Mouse (Mus musculus): Measurements from ENCODE around the gene Hba-x. TPM values are rescaled to one million over a fixed set of nuclear protein-coding genes. Genes with fewer than 3 reads are reported as not detected.

Hba-x gene
- polyA plus RNA-seq, 1 experiment, result not detected

DNA sequence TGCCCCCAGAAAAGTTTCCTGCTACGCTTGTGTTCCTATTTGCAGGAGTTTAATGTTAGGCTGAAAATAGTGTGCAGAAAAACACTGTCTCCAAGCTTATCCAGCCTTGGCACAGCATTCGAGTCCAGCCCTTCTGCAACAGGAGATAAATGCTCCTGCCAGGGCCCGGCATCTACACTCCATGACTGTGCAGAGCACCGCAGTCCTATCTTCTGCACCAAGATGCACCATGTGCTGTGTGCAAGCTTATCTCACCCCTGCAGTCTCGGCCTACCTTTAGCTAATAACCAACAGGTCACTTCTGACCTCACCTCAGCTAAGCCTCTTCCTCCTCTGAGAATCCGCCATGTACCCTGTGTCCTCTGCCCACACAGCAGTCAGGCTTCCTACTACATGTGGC is 30.6 kb upstream of the Hba-x start:
- TF ChIP-seq GATA1 (IDR thresholded peaks at IDR 0.05; ENCODE audit: borderline replicate concordance, low read length), result peak; percentile 82
- TF ChIP-seq FLI1 (IDR thresholded peaks at IDR 0.05; ENCODE audit: low read length), result no peak
- H3K4me3 ChIP-seq (replicated peaks), result peak overlapping the region; percentile 60
- H3K4me1 ChIP-seq, result peaks cover 87% of the 10 kb centered on the region
- peaks cover 2% of the 10 kb centered on the region for H3K27me3 ChIP-seq (replicated peaks)
- H3K36me3 ChIP-seq (replicated peaks; ENCODE audit: low read length), result peaks cover 92% of the 10 kb centered on the region
- H3K9me3 ChIP-seq, result no peaks in the 10 kb centered on the region

DNA sequence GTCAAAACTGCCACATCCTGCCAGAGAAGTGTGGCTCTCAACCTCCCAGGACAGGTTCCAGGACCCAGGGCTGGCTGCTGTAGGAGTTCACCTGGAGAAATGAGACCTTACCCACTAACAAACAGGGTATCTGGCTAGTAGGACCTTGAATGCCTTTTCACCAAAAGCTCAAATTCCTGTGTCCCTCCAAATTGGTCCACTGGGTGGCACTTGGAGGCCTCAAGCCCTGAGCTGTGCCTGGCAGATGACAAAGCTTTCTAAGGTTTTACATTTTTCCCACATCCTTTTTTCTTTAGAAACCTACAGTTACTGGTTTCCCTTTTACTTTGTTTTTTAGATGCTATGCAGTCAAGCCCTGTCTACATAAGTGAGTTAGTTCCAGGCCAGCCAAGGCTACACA is 29.1 kb upstream of the Hba-x start:
- H3K4me3 ChIP-seq (replicated peaks), result no peak overlapping the region
- TF ChIP-seq FLI1 (IDR thresholded peaks at IDR 0.05; ENCODE audit: low read length), result no peak
- no peak for TF ChIP-seq GATA1 (IDR thresholded peaks at IDR 0.05; ENCODE audit: borderline replicate concordance, low read length)

DNA sequence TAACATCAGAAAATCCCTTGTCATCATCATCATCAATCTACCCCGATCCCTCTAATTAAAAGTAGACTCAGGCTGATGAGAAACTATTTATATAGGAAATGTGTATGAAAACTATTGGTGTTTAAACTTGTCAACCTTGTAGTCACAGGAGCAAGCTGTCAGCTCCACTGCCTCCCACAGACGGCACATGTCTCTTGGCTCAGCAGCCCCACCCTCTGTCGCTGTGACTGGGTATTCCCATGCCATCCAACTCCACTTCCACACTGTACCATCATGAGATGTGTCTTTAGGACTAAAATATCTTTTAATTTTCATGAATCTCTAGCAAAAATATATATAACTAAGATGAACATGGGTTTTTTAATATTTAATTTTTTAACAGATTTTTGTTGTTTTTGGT is 27.9 kb upstream of the Hba-x start:
- peaks cover 92% of the 10 kb centered on the region for H3K36me3 ChIP-seq (replicated peaks; ENCODE audit: low read length)

More for the DNA sequence above, 29.1 kb upstream of the Hba-x start:
- peaks cover 2% of the 10 kb centered on the region for H3K27me3 ChIP-seq (replicated peaks)
- H3K9me3 ChIP-seq, result no peaks in the 10 kb centered on the region
- peaks cover 96% of the 10 kb centered on the region for H3K4me1 ChIP-seq
- H3K36me3 ChIP-seq (replicated peaks; ENCODE audit: low read length), result peaks cover 92% of the 10 kb centered on the region

DNA sequence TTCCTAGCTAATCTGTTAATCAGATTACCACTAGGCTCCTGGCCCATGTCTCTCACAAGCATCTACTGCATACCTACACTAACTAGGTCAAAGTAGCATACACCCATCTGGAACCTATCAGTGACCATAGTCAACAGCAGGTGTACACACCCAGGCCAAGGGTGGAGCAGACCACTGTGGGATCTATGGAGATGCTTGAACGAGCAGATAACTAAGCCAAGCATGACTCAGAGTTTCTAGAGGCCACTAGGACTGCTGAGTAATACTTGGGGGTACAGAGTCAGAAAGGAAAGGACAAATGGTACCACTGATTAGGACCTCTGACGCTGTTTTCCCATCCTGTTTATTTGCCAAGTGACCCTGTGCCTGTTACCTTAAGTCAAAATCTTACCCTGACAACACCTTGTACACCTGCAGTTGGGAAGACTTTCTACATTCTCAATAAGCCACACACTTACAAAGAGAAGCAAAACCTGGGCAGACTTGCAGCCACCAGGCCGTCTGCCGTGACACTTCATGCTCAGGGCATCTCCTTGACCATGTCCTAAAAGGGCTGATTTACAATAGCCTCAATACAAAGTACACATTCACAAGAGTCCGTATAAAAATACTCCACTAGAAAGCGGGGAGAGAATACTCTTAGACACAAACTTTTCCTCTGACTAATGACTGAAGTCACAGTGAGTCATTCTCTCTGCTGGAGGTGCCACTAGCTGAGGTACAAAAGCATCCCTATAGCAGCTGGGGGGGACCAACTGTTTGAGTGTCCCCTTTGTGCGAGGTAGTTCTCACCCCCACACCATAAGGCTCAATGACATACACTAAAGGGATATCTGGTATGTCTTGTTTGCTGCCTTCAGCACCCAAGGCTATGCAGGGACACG is 25.1 kb upstream of the Hba-x start:
- Histone ChIP-seq H3K4me3 (replicated peaks) (peak overlapping the region; percentile 31), H3K9me3 (no peaks in the 10 kb centered on the region), H3K36me3 (replicated peaks; ENCODE audit: low read length) (peaks cover 98% of the 10 kb centered on the region), H3K27me3 (replicated peaks) (peaks cover 14% of the 10 kb centered on the region), H3K4me1 (peaks cover 95% of the 10 kb centered on the region)
- TF ChIP-seq FLI1 (IDR thresholded peaks at IDR 0.05; ENCODE audit: low read length) (no peak), GATA1 (IDR thresholded peaks at IDR 0.05; ENCODE audit: borderline replicate concordance, low read length) (no peak)

More for the DNA sequence above, 27.9 kb upstream of the Hba-x start:
- no peak overlapping the region for H3K4me3 ChIP-seq (replicated peaks)
- no peaks in the 10 kb centered on the region for H3K9me3 ChIP-seq
- peaks cover 94% of the 10 kb centered on the region for H3K4me1 ChIP-seq
- peaks cover 2% of the 10 kb centered on the region for H3K27me3 ChIP-seq (replicated peaks)
- TF ChIP-seq FLI1 (IDR thresholded peaks at IDR 0.05; ENCODE audit: low read length) (no peak), GATA1 (IDR thresholded peaks at IDR 0.05; ENCODE audit: borderline replicate concordance, low read length) (no peak)

DNA sequence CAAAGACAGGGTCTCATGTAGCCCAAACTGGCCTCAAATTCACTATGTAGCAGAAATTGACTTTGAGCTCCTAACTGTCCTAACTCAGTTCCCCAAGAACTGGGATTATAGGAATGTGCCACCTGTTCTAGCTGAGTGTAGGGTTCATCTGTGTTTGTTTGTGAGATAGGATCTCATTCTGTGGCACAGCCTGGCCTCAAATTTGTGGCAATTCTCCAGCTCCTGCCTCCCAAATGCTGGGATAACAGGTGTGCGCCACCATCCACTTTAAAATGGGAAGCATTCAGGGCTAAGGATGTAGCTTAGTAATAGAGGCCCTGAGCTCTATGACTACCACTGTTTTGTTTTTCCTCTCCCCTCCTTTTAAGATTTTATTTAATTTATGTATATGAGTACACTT is 23.1 kb upstream of the Hba-x start:
- TF ChIP-seq FLI1 (IDR thresholded peaks at IDR 0.05; ENCODE audit: low read length) (no peak), GATA1 (IDR thresholded peaks at IDR 0.05; ENCODE audit: borderline replicate concordance, low read length) (no peak)
- Histone ChIP-seq H3K36me3 (replicated peaks; ENCODE audit: low read length) (peaks cover 94% of the 10 kb centered on the region), H3K9me3 (no peaks in the 10 kb centered on the region), H3K4me3 (replicated peaks) (no peak overlapping the region), H3K4me1 (peaks cover 83% of the 10 kb centered on the region), H3K27me3 (replicated peaks) (peaks cover 23% of the 10 kb centered on the region)

DNA sequence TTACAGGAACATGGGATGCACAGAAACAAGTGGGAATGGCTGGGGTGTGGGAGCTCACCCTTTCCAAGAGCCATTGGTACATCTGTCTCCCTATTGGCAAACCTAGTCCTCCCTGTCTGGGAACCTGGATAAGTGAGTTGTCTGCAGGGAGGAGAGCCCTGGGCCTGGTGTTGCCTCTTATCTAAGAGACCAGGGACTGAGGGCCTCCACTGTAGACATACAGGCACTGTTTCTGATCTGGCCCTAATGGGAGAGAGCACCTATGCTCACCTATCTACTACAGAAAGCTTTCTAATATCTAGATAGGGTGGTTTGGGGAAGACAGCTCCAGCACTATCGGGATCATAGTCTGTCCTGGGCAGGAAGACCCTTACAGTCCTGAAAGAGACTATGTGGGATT is 20.1 kb upstream of the Hba-x start:
- Histone ChIP-seq H3K9me3 (no peaks in the 10 kb centered on the region), H3K27me3 (replicated peaks) (peaks cover 43% of the 10 kb centered on the region), H3K4me1 (peaks cover 60% of the 10 kb centered on the region), H3K4me3 (replicated peaks) (no peak overlapping the region), H3K36me3 (replicated peaks; ENCODE audit: low read length) (peaks cover 91% of the 10 kb centered on the region)
- TF ChIP-seq FLI1 (IDR thresholded peaks at IDR 0.05; ENCODE audit: low read length) (no peak), GATA1 (IDR thresholded peaks at IDR 0.05; ENCODE audit: borderline replicate concordance, low read length) (no peak)

DNA sequence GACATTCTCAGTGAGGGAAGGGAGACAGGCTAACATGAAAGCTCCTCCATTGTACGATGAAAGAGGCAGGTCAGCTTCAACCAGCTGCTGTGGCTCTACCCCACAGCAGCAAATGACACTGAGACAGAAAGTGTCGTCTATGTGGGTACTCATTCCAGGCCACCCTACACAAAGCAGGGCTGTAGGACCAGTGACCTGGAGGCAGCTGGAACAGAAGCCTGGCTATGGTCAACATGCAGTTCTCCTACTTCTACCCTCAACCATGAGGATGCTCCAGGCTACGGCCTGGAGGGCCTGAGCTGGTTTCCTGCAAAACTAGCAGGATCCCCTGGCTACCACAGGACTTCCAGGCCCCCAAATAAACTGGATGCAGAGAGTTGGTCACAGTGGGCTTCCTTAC is 19.6 kb upstream of the Hba-x start:
- Histone ChIP-seq H3K4me1 (peaks cover 57% of the 10 kb centered on the region), H3K9me3 (no peaks in the 10 kb centered on the region), H3K36me3 (replicated peaks; ENCODE audit: low read length) (peaks cover 90% of the 10 kb centered on the region), H3K4me3 (replicated peaks) (no peak overlapping the region), H3K27me3 (replicated peaks) (peaks cover 45% of the 10 kb centered on the region)
- no peak for TF ChIP-seq GATA1 (IDR thresholded peaks at IDR 0.05; ENCODE audit: borderline replicate concordance, low read length)
- no peak for TF ChIP-seq FLI1 (IDR thresholded peaks at IDR 0.05; ENCODE audit: low read length)

DNA sequence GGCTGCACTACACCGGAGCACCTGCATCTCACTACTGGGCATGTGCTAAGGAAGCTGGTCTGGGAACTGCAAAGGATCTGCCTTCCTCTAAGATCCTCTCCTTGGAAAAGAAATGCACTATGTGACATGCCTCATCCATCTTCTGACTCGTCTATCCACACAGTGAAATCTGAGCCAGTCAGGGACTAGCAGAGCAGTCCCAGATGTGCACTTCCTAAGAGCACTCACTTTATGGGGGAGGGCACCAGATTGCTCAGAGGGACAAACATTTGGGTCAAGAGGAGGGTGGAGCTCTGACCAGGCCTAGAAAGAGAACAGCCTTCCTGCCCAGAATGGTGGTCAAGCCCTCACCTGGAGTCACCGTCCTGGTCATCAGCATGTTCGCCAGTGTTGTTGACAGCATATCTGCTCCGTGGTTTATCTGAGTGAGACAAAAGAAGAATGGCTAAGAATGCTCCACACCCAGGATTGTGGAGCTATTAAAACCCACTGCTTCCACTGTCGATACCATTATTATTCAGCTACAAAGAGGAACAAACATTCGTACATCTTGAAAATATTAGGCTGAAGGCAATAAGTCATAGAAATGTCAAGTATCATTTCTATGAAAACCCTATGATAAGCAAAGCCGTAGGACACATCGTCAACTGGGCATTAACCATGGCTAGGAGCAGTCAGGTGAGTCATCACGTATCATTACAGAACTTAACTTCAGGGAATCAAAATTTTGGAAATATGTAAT is 13.4 kb upstream of the Hba-x start:
- Histone ChIP-seq H3K27me3 (replicated peaks) (peaks cover 45% of the 10 kb centered on the region), H3K36me3 (replicated peaks; ENCODE audit: low read length) (peaks cover 59% of the 10 kb centered on the region), H3K9me3 (no peaks in the 10 kb centered on the region), H3K4me3 (replicated peaks) (peak overlapping the region; percentile 57), H3K4me1 (peaks cover 58% of the 10 kb centered on the region)
- no peak for TF ChIP-seq GATA1 (IDR thresholded peaks at IDR 0.05; ENCODE audit: borderline replicate concordance, low read length)
- TF ChIP-seq FLI1 (IDR thresholded peaks at IDR 0.05; ENCODE audit: low read length), result no peak

DNA sequence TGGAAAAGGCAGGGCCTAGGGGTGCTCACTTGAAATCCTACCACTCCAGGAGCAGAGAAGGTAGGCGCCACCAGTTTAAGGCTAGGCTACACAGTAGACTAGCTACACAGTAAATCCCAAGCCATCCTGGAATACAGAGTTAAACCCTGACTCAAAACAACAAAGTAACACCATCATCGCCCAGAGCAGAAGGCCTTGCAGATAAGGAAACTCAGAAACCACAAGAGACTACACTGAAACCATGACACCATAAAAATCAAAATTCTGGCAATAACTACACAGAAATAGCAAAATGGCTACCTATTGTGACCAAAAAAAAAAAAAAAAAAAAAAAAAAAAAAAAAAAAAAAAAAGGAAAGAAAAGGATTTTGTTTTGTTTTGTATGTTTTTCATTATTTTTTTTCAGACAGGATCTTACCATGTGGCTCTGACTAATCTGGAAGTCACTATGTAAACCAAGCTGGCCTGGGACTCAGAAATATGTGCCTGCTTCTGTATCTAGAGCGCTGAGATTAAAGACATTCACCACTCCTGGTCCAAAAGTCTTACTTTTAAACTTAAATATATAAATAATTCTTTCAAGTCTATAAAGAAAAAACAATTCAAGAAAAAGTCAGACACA is 11.0 kb upstream of the Hba-x start:
- H3K4me1 ChIP-seq, result peaks cover 71% of the 10 kb centered on the region
- peaks cover 45% of the 10 kb centered on the region for H3K27me3 ChIP-seq (replicated peaks)
- no peaks in the 10 kb centered on the region for H3K9me3 ChIP-seq
- peak overlapping the region; percentile 62 for H3K4me3 ChIP-seq (replicated peaks)
- H3K36me3 ChIP-seq (replicated peaks; ENCODE audit: low read length), result peaks cover 41% of the 10 kb centered on the region
- TF ChIP-seq FLI1 (IDR thresholded peaks at IDR 0.05; ENCODE audit: low read length) (no peak), GATA1 (IDR thresholded peaks at IDR 0.05; ENCODE audit: borderline replicate concordance, low read length) (peak; percentile 81; the same call in 1 of the 3 replicates)

Data from megakaryocyte, embryonic 14.5 days (primary cell).